Mouse (Mus musculus): ENCODE data around the gene Hist1h1c. TPM values are rescaled to one million over a fixed set of nuclear protein-coding genes. Genes with fewer than 3 reads are reported as not detected.
"Not testable (repeated sequence)": the region's sequence is repeated elsewhere in the genome, so short reads cannot be mapped to it uniquely, and the experiment has no call there.

Hist1h1c gene
- polyA plus RNA-seq, 1 experiment from 2014 or later, result 16.7 TPM

- no peaks in the 10 kb centered on the region for H3K27me3 ChIP-seq (replicated peaks; ENCODE audit: control insufficient read depth, insufficient read depth, low read length)
- no peaks in the 10 kb centered on the region for H3K9me3 ChIP-seq (ENCODE audit: control insufficient read depth, low read length)
- H3K9ac ChIP-seq (replicated peaks; ENCODE audit: low read depth, low read length), result peak within 1 kb of the TSS; percentile 66
- peaks cover 25% of the 10 kb centered on the region for H3K4me1 ChIP-seq (replicated peaks; ENCODE audit: control insufficient read depth, insufficient read depth, low read length)
- H3K27ac ChIP-seq (ENCODE audit: low read length), result peak within 1 kb of the TSS; percentile 84
- H3K36me3 ChIP-seq (ENCODE audit: control insufficient read depth, insufficient read depth), result no peaks in the 10 kb centered on the region
- peak within 1 kb of the TSS; percentile 94 for H3K4me2 ChIP-seq (ENCODE audit: low read length)
- H3K4me3 ChIP-seq (replicated peaks; ENCODE audit: low read length), result peak within 1 kb of the TSS; percentile 63
- 2% methylated on average over 34 of the region's 34 CpGs for WGBS
- peak; percentile 72 for ATAC-seq
Observed at GRCm38 (mm10) chr13:23763586-23764323, 25.1 kb downstream of the Hist1h1c start, which contains the start of gene Hist1h1a. Hist1h1a (plus strand) TSS chr13:23763666.

- Histone ChIP-seq H3K4me3 (replicated peaks; ENCODE audit: low read length) (peak overlapping the region; percentile 63), H3K9ac (replicated peaks; ENCODE audit: low read depth, low read length) (peak overlapping the region; percentile 66), H3K4me2 (ENCODE audit: low read length) (peak overlapping the region; percentile 94), H3K27me3 (replicated peaks; ENCODE audit: control insufficient read depth, insufficient read depth, low read length) (no peaks in the 10 kb centered on the region), H3K9me3 (ENCODE audit: control insufficient read depth, low read length) (no peaks in the 10 kb centered on the region), H3K36me3 (ENCODE audit: control insufficient read depth, insufficient read depth) (no peaks in the 10 kb centered on the region), H3K27ac (ENCODE audit: low read length) (peak overlapping the region; percentile 84), H3K4me1 (replicated peaks; ENCODE audit: control insufficient read depth, insufficient read depth, low read length) (peaks cover 25% of the 10 kb centered on the region)
- ATAC-seq, result no peak
- 32% methylated on average over 12 of the region's 12 CpGs for WGBS
Observed at GRCm38 (mm10) chr13:23764324-23765171, 25.9 kb downstream of the Hist1h1c start.

DNA sequence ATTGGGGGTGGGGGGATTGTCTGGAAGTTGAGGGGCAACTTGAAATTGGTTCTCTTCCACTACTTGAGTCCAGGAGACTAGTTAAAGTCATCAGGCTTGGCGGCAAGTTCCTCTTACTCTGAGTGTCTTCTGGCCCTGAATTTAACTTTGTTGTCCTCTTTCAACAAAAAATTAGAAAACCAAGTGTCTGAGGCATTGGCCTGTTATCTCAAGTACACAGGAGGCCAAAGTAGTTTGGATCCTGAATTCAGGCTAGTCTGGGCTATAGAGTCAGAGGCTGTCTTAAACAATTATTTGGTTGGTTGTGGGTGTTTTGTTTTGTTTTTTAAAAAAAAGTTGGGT lies 26.5 kb downstream of the Hist1h1c start:
- Histone ChIP-seq H3K4me1 (replicated peaks; ENCODE audit: control insufficient read depth, insufficient read depth, low read length) (peaks cover 22% of the 10 kb centered on the region), H3K27me3 (replicated peaks; ENCODE audit: control insufficient read depth, insufficient read depth, low read length) (no peaks in the 10 kb centered on the region), H3K36me3 (ENCODE audit: control insufficient read depth, insufficient read depth) (no peaks in the 10 kb centered on the region), H3K9me3 (ENCODE audit: control insufficient read depth, low read length) (no peaks in the 10 kb centered on the region), H3K4me2 (ENCODE audit: low read length) (no peak overlapping the region), H3K27ac (ENCODE audit: low read length) (no peak overlapping the region), H3K4me3 (replicated peaks; ENCODE audit: low read length) (no peak overlapping the region), H3K9ac (replicated peaks; ENCODE audit: low read depth, low read length) (no peak overlapping the region)
- ATAC-seq, result no peak
- WGBS, result 59% methylated on average over 1 of the region's 1 CpGs

GRCm38 (mm10) chr13:23766772-23767171 lies 28.2 kb downstream of the Hist1h1c start:
- Histone ChIP-seq H3K27ac (ENCODE audit: low read length) (no peak overlapping the region), H3K4me2 (ENCODE audit: low read length) (no peak overlapping the region), H3K4me3 (replicated peaks; ENCODE audit: low read length) (no peak overlapping the region), H3K27me3 (replicated peaks; ENCODE audit: control insufficient read depth, insufficient read depth, low read length) (no peaks in the 10 kb centered on the region), H3K36me3 (ENCODE audit: control insufficient read depth, insufficient read depth) (no peaks in the 10 kb centered on the region), H3K4me1 (replicated peaks; ENCODE audit: control insufficient read depth, insufficient read depth, low read length) (peaks cover 12% of the 10 kb centered on the region), H3K9ac (replicated peaks; ENCODE audit: low read depth, low read length) (no peak overlapping the region), H3K9me3 (ENCODE audit: control insufficient read depth, low read length) (no peaks in the 10 kb centered on the region)
- ATAC-seq, result no peak

GRCm38 (mm10) chr13:23768834-23769397 lies 30.3 kb downstream of the Hist1h1c start:
- Histone ChIP-seq H3K36me3 (ENCODE audit: control insufficient read depth, insufficient read depth) (no peaks in the 10 kb centered on the region), H3K4me3 (replicated peaks; ENCODE audit: low read length) (no peak overlapping the region), H3K27me3 (replicated peaks; ENCODE audit: control insufficient read depth, insufficient read depth, low read length) (no peaks in the 10 kb centered on the region), H3K27ac (ENCODE audit: low read length) (no peak overlapping the region), H3K4me2 (ENCODE audit: low read length) (no peak overlapping the region), H3K9me3 (ENCODE audit: control insufficient read depth, low read length) (no peaks in the 10 kb centered on the region), H3K9ac (replicated peaks; ENCODE audit: low read depth, low read length) (no peak overlapping the region), H3K4me1 (replicated peaks; ENCODE audit: control insufficient read depth, insufficient read depth, low read length) (peaks cover 10% of the 10 kb centered on the region)
- no peak for ATAC-seq
- WGBS, result 27% methylated on average over 5 of the region's 5 CpGs

GRCm38 (mm10) chr13:23769613-23770012 lies 31.0 kb downstream of the Hist1h1c start, which contains the start of gene Trim38:
Trim38 (plus strand) TSS chr13:23769913.
- H3K36me3 ChIP-seq (ENCODE audit: control insufficient read depth, insufficient read depth); H3K4me3 ChIP-seq (replicated peaks; ENCODE audit: low read length); H3K4me1 ChIP-seq (replicated peaks; ENCODE audit: control insufficient read depth, insufficient read depth, low read length); H3K4me2 ChIP-seq (ENCODE audit: low read length); ATAC-seq; H3K9ac ChIP-seq (replicated peaks; ENCODE audit: low read depth, low read length); H3K27me3 ChIP-seq (replicated peaks; ENCODE audit: control insufficient read depth, insufficient read depth, low read length); H3K9me3 ChIP-seq (ENCODE audit: control insufficient read depth, low read length); H3K27ac ChIP-seq (ENCODE audit: low read length): not testable (repeated sequence)
- 87% methylated on average over 2 of the region's 2 CpGs for WGBS

DNA sequence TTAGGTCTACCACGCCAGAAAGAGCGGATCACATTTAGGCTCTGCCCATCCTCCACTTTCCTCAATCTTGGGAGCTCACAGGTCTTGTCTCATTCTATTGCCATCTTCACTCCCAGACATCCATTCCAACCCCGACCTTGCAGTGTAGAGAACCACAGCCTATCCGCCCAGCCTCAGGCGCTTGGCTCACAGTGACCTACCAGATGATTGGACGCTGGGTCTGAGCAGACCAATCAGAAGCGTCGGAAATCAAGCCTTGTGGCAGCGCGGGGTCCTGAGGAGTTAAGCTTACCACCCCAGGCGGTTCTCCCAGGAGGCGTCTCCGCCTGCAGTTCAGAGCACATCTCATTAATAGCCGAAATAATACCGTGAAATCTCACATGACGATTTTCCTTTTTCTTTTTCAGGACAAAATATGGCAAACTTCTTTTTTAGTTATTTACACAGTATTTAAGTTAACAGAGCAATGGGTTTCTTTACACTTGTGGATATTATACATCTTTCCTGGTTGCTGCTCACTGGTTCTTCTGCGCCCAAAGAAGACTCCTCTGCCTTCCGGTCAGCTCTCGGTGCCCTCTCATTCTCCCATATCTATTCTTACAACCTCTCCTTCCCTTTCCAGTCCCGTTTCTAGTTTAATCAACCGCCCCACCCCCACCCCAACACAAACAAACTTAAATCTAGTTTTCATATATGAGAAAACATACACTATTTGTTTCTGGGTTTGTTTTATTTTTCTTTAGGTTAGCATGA lies 34.1 kb downstream of the Hist1h1c start:
- no peak overlapping the region for H3K9ac ChIP-seq (replicated peaks; ENCODE audit: low read depth, low read length)
- H3K27me3 ChIP-seq (replicated peaks; ENCODE audit: control insufficient read depth, insufficient read depth, low read length), result no peaks in the 10 kb centered on the region
- no peak overlapping the region for H3K27ac ChIP-seq (ENCODE audit: low read length)
- H3K4me1 ChIP-seq (replicated peaks; ENCODE audit: control insufficient read depth, insufficient read depth, low read length), result peaks cover 4% of the 10 kb centered on the region
- ATAC-seq, result peak; percentile 93
- H3K36me3 ChIP-seq (ENCODE audit: control insufficient read depth, insufficient read depth), result no peaks in the 10 kb centered on the region
- H3K4me3 ChIP-seq (replicated peaks; ENCODE audit: low read length), result peak overlapping the region; percentile 11; the same call in 1 of the 2 replicates
- no peaks in the 10 kb centered on the region for H3K9me3 ChIP-seq (ENCODE audit: control insufficient read depth, low read length)
- WGBS, result 24% methylated on average over 21 of the region's 21 CpGs
- H3K4me2 ChIP-seq (ENCODE audit: low read length), result peak overlapping the region; percentile 45

GRCm38 (mm10) chr13:23778339-23778738 lies 39.7 kb downstream of the Hist1h1c start:
- no peaks in the 10 kb centered on the region for H3K36me3 ChIP-seq (ENCODE audit: control insufficient read depth, insufficient read depth)
- ATAC-seq, result no peak
- no peak overlapping the region for H3K4me2 ChIP-seq (ENCODE audit: low read length)
- 95% methylated on average over 7 of the region's 7 CpGs for WGBS
- no peaks in the 10 kb centered on the region for H3K27me3 ChIP-seq (replicated peaks; ENCODE audit: control insufficient read depth, insufficient read depth, low read length)
- H3K9ac ChIP-seq (replicated peaks; ENCODE audit: low read depth, low read length), result no peak overlapping the region
- no peak overlapping the region for H3K4me3 ChIP-seq (replicated peaks; ENCODE audit: low read length)
- no peaks in the 10 kb centered on the region for H3K4me1 ChIP-seq (replicated peaks; ENCODE audit: control insufficient read depth, insufficient read depth, low read length)
- H3K9me3 ChIP-seq (ENCODE audit: control insufficient read depth, low read length), result no peaks in the 10 kb centered on the region
- H3K27ac ChIP-seq (ENCODE audit: low read length), result no peak overlapping the region

DNA sequence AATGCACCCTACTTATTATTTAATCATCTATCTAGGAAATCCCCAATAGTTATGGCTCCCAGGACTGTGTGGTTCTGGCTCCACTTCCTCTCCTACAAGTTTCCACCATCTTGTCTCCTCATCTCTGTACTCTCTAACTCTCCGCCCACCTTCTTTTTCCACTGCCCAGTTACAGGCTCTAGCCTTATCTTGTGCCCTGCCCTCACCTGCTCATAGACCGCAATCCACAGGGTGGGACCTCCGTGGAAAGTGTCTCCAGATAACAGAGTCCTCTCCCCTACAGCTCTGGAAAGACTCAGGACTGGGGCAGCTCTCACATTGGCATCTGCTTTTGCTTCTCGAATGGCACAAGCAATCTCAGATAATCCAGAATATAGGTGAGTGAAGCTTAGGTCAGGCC lies 40.4 kb downstream of the Hist1h1c start:
- WGBS, result 89% methylated on average over 4 of the region's 4 CpGs
- no peaks in the 10 kb centered on the region for H3K9me3 ChIP-seq (ENCODE audit: control insufficient read depth, low read length)
- no peak overlapping the region for H3K4me3 ChIP-seq (replicated peaks; ENCODE audit: low read length)
- H3K27ac ChIP-seq (ENCODE audit: low read length), result no peak overlapping the region
- H3K36me3 ChIP-seq (ENCODE audit: control insufficient read depth, insufficient read depth), result no peaks in the 10 kb centered on the region
- no peak overlapping the region for H3K9ac ChIP-seq (replicated peaks; ENCODE audit: low read depth, low read length)
- H3K4me1 ChIP-seq (replicated peaks; ENCODE audit: control insufficient read depth, insufficient read depth, low read length), result no peaks in the 10 kb centered on the region
- no peaks in the 10 kb centered on the region for H3K27me3 ChIP-seq (replicated peaks; ENCODE audit: control insufficient read depth, insufficient read depth, low read length)
- no peak overlapping the region for H3K4me2 ChIP-seq (ENCODE audit: low read length)
- ATAC-seq, result no peak
